Mouse (Mus musculus) central nervous system, embryonic 11.5 days (tissue): ENCODE data around the gene Gm5771. TPM values are rescaled to one million over a fixed set of nuclear protein-coding genes. Genes with fewer than 3 reads are reported as not detected.

Experiments used
- polyA plus RNA-seq: library from polyadenylated mRNA; depleted of rRNA; stranded (reverse); fragments of >200 nt; gene quantifications from 2 replicates; pipeline ENCODE4 v1.2.3, GENCODE M21; 2012; rRNA removed

Gene Gm5771
- polyA plus RNA-seq = not detected in 2 replicates

GRCm38 (mm10) chr6:41392056-41392455 is at the start of gene Gm5771:
TSS of gene Gm5771 (plus strand) at chr6:41392356.

GRCm38 (mm10) chr6:41353932-41354331 is 38.2 kb upstream of the Gm5771 start, which contains the start of gene Try10:
TSS of gene Try10 (plus strand) at chr6:41354105.

GRCm38 (mm10) chr6:41377578-41377977 is 14.6 kb upstream of the Gm5771 start, which contains the start of gene Prss3:
TSS of gene Prss3 (minus strand) at chr6:41377678.

GRCm38 (mm10) chr6:41446045-41446444 is 53.9 kb downstream of the Gm5771 start, which contains the start of gene Gm10334:
TSS of gene Gm10334 (minus strand) at chr6:41446145.

Other genes starting within 250 kb of the Gm5771 start
- gene Try4, start 90.1 kb upstream of the Gm5771 start, polyA plus RNA-seq = 0.11 TPM in 1 of 2 replicates, not detected in the other
- gene Try5, start 75.5 kb upstream of the Gm5771 start, polyA plus RNA-seq = 0.21 TPM in 1 of 2 replicates, not detected in the other
- not detected in 2 replicates for gene Try10, start 38.3 kb upstream of the Gm5771 start, polyA plus RNA-seq
- gene Prss3, start 14.7 kb upstream of the Gm5771 start, polyA plus RNA-seq = 0.20 and 0.24 TPM in 2 replicates
- gene Gm10334, start 53.8 kb downstream of the Gm5771 start, polyA plus RNA-seq = 0.20 and 0.21 TPM in 2 replicates
- gene Prss1, start 66.6 kb downstream of the Gm5771 start, polyA plus RNA-seq = not detected in 2 replicates
- gene Prss2, start 129.4 kb downstream of the Gm5771 start, polyA plus RNA-seq = 0.17 TPM in 1 of 2 replicates, not detected in the other
- 12.7 and 17.2 TPM in 2 replicates for gene Ephb6, start 213.1 kb downstream of the Gm5771 start, polyA plus RNA-seq
- gene Trpv6, start 244.0 kb downstream of the Gm5771 start, polyA plus RNA-seq = 0.06 and 0.25 TPM in 2 replicates